Mouse (Mus musculus) intestine, postnatal 0 days (tissue): ENCODE data around the gene Naa60. TPM values are rescaled to one million over a fixed set of nuclear protein-coding genes. Genes with fewer than 3 reads are reported as not detected.

Experiments
- ATAC-seq: fragments of 200-750 bp; cut with Nextera tagmentation; 2 replicates; pipeline ENCODE4 v1.8.0; 2017; ENCODE audit warnings: mild to moderate bottlenecking, moderate TSS enrichment, moderate library complexity
- H3K27ac ChIP-seq: fragments of 300-500 bp; sonication (generic); 2 replicates; pipeline ENCODE4 v1.5.1; 2014; ENCODE audit warnings: mild to moderate bottlenecking, low read depth, low read length, moderate library complexity
- H3K27me3 ChIP-seq: fragments of 300-500 bp; sonication (generic); replicated peaks from 2 replicates; pipeline ENCODE4 v1.6.1; 2014; ENCODE audit warnings: low read length, mixed read lengths; ENCODE audit not compliant: control insufficient read depth, insufficient read depth
- H3K36me3 ChIP-seq: fragments of 300-500 bp; sonication (generic); 2 replicates; pipeline ENCODE4 v1.6.1; 2014; ENCODE audit warnings: mild to moderate bottlenecking, moderate library complexity; ENCODE audit not compliant: control insufficient read depth, insufficient read depth
- H3K4me1 ChIP-seq: fragments of 300-500 bp; sonication (generic); replicated peaks from 2 replicates; pipeline ENCODE4 v1.6.1; 2014; ENCODE audit warnings: antibody characterized with exemption, low read length, mixed read lengths; ENCODE audit not compliant: control insufficient read depth, insufficient read depth
- H3K4me2 ChIP-seq: fragments of 300-500 bp; sonication (generic); replicated peaks from 2 replicates; pipeline ENCODE4 v1.6.1; 2014; ENCODE audit warnings: low read depth, mild to moderate bottlenecking, moderate library complexity
- H3K4me3 ChIP-seq: fragments of 300-500 bp; sonication (generic); 2 replicates; pipeline ENCODE4 v1.5.1; 2014; ENCODE audit warnings: low read depth, low read length
- H3K9ac ChIP-seq: fragments of 300-500 bp; sonication (generic); 2 replicates; pipeline ENCODE4 v1.6.1; 2014; ENCODE audit warnings: mild to moderate bottlenecking, low read depth, low read length
- H3K9me3 ChIP-seq: fragments of 300-500 bp; sonication (generic); 2 replicates; pipeline ENCODE4 v1.6.1; 2016; ENCODE audit warnings: mixed run types; ENCODE audit not compliant: control insufficient read depth
- CTCF ChIP-seq: sonication (generic); IDR thresholded peaks from 2 replicates; pipeline ENCODE4 v1.5.1; 2016; ENCODE audit warnings: low read depth, mild to moderate bottlenecking, control low read depth, antibody characterized with exemption, moderate library complexity
- WGBS: fragments of 180-500 bp; shearing (Covaris S2); extraction: QIAGEN DNeasy Blood & Tissue Kit; methylation state at CpG from one replicate; pipeline ENCODE4 v1.1.7; 2014; 5-methylcytosine and 5-hydroxymethylcytosine counted together
- polyA plus RNA-seq: library from polyadenylated mRNA; unstranded; fragments of >200 nt; fragmentation: Nextera tagmentation; extraction: Ambion mirVana; gene quantifications from 2 replicates; pipeline ENCODE4 v1.2.1, GENCODE M21; 2015

The Naa60 gene
- polyA plus RNA-seq, 1 experiment from 2014 or later: 34.0 TPM

GRCm38 (mm10) chr16:3923515-3923914, 51.3 kb downstream of the Naa60 start:
- 73% methylated on average over 3 of the region's 3 CpGs for WGBS
- peaks cover 56% of the 10 kb centered on the region for H3K36me3 ChIP-seq
- TF ChIP-seq CTCF: no peak

GRCm38 (mm10) chr16:3923966-3924365, 51.8 kb downstream of the Naa60 start:
- 88% methylated on average over 4 of the region's 4 CpGs for WGBS
- no peaks in the 10 kb centered on the region for H3K27me3 ChIP-seq
- no peak overlapping the region for H3K4me3 ChIP-seq
- H3K9me3 ChIP-seq: no peaks in the 10 kb centered on the region
- ATAC-seq: no peak
- no peak overlapping the region for H3K27ac ChIP-seq
- H3K4me2 ChIP-seq: no peak overlapping the region
- H3K4me1 ChIP-seq: no peaks in the 10 kb centered on the region
- no peak overlapping the region for H3K9ac ChIP-seq
- H3K36me3 ChIP-seq: peaks cover 53% of the 10 kb centered on the region
- no peak for TF ChIP-seq CTCF

More at GRCm38 (mm10) chr16:3923515-3923914, 51.3 kb downstream of the Naa60 start:
- Histone ChIP-seq H3K9ac (no peak overlapping the region), H3K4me1 (no peaks in the 10 kb centered on the region), H3K4me2 (no peak overlapping the region), H3K4me3 (no peak overlapping the region), H3K27ac (no peak overlapping the region), H3K9me3 (no peaks in the 10 kb centered on the region), H3K27me3 (no peaks in the 10 kb centered on the region)
- ATAC-seq: no peak

- H3K4me1 ChIP-seq: no peaks in the 10 kb centered on the region
- no peaks in the 10 kb centered on the region for H3K9me3 ChIP-seq
- peak overlapping the region; percentile 8; the same call in 1 of the 2 replicates for H3K27ac ChIP-seq
- no peak overlapping the region for H3K9ac ChIP-seq
- H3K27me3 ChIP-seq: no peaks in the 10 kb centered on the region
- WGBS: 19% methylated on average over 1 of the region's 1 CpGs
- H3K36me3 ChIP-seq: peaks cover 40% of the 10 kb centered on the region
- no peak for ATAC-seq
- no peak overlapping the region for H3K4me2 ChIP-seq
- TF ChIP-seq CTCF: no peak
- H3K4me3 ChIP-seq: no peak overlapping the region
These were observed 56.4 kb downstream of the Naa60 start for GRCm38 (mm10) chr16:3928582-3928981.

GRCm38 (mm10) chr16:3929151-3929550, 57.0 kb downstream of the Naa60 start:
- Histone ChIP-seq H3K27me3 (no peaks in the 10 kb centered on the region), H3K4me3 (no peak overlapping the region), H3K36me3 (peaks cover 39% of the 10 kb centered on the region), H3K4me2 (no peak overlapping the region), H3K27ac (no peak overlapping the region), H3K9me3 (no peaks in the 10 kb centered on the region), H3K9ac (no peak overlapping the region), H3K4me1 (no peaks in the 10 kb centered on the region)
- no peak for TF ChIP-seq CTCF
- ATAC-seq: no peak
- WGBS: 79% methylated on average over 7 of the region's 7 CpGs

DNA sequence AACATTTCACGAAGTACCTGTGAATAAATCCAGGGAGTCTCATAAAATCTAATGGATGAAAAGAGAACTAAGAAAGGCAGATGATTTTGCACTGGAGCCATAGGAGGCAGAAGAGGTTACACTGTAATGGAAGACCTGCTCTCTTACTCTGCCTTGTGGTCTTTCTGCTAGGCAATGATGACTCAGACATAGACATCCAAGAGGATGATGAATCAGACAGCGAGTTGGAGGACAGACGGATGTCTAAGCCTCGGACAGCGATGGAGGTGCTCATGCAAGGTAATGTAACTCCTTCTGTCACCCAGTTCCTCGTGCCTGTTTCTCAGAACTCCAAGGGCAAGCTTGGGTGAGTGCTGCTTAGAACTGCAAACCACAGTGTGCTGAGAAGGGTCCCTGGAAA, 61.4 kb downstream of the Naa60 start:
- Histone ChIP-seq H3K27me3 (no peaks in the 10 kb centered on the region), H3K36me3 (peaks cover 46% of the 10 kb centered on the region), H3K4me1 (no peaks in the 10 kb centered on the region), H3K4me3 (no peak overlapping the region), H3K9ac (no peak overlapping the region), H3K9me3 (no peaks in the 10 kb centered on the region), H3K4me2 (no peak overlapping the region), H3K27ac (no peak overlapping the region)
- WGBS: 93% methylated on average over 6 of the region's 6 CpGs
- TF ChIP-seq CTCF: no peak
- no peak for ATAC-seq

DNA sequence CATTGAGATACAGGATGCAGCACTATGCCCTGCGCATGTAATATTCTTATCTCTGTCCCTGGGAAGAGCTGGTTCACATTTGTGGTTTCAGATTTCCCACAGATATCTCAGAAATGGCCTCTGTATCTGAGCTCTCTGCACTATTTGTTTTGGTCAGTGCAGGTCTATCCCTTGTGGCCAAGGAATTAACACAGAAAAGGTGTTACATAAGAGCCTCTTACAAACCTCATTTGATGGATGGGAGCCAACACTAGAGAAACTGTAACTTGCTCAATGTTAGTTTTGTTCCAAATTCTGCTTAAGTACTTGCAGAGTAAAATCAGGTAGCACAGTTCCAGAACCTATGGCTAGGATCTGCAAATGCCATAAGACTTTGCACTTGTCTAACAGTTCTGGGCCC, 61.9 kb downstream of the Naa60 start:
- no peak overlapping the region for H3K4me3 ChIP-seq
- H3K4me2 ChIP-seq: no peak overlapping the region
- H3K9me3 ChIP-seq: no peaks in the 10 kb centered on the region
- no peaks in the 10 kb centered on the region for H3K4me1 ChIP-seq
- no peak for TF ChIP-seq CTCF
- ATAC-seq: no peak
- no peaks in the 10 kb centered on the region for H3K27me3 ChIP-seq
- H3K27ac ChIP-seq: no peak overlapping the region
- H3K9ac ChIP-seq: no peak overlapping the region
- WGBS: 93% methylated on average over 1 of the region's 1 CpGs
- H3K36me3 ChIP-seq: peaks cover 52% of the 10 kb centered on the region

DNA sequence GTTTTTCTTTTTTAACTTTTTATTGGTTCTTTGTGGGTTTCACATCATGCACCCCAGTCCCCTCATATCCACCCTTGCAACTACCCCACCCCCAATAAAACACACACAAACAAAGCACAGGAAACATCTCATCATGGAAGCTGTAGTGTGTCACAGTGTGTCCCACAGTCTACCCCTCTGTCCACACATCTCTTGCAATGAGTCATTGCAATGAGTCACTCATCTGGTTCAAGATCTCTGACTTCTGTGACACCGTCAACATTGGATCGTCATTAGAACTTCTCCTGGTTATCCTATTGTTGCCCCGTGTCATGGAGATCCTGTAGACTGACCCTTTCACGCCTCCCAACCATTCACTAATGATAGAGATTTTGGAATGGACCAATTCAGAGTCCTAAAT, 62.5 kb downstream of the Naa60 start:
- no peak overlapping the region for H3K27ac ChIP-seq
- no peaks in the 10 kb centered on the region for H3K27me3 ChIP-seq
- no peak overlapping the region for H3K9ac ChIP-seq
- H3K4me3 ChIP-seq: no peak overlapping the region
- no peak overlapping the region for H3K4me2 ChIP-seq
- 90% methylated on average over 4 of the region's 4 CpGs for WGBS
- H3K9me3 ChIP-seq: no peaks in the 10 kb centered on the region
- no peak for ATAC-seq
- H3K36me3 ChIP-seq: peaks cover 54% of the 10 kb centered on the region
- H3K4me1 ChIP-seq: no peaks in the 10 kb centered on the region
- no peak for TF ChIP-seq CTCF
